In genomic region chr1:189927644-189928043, GRCm38 (mm10) we compare ENCODE assay signal across 8 mouse cellular contexts. TPM values are rescaled to one million over a fixed set of nuclear protein-coding genes. Genes with fewer than 3 reads are reported as not detected.
DNase-seq lines count a peak whose midpoint lies in the region; ATAC-seq and TF ChIP-seq lines count a peak whose summit lies in the region.

No protein-coding gene starts in this region.

- TF ChIP-seq CTCF in testis, adult 2 months (IDR thresholded peaks at IDR 0.05; ENCODE audit: control insufficient read depth, insufficient read depth, insufficient replicate concordance, low read depth, low read length), result peak; percentile 56; the same call in 1 of the 2 replicates

- WGBS in embryonic facial prominence, embryonic 14.5 days, result 9% methylated on average over 6 of the region's 6 CpGs

- no peak overlapping the region for H3K27ac ChIP-seq in testis, adult 2 months (ENCODE audit: control insufficient read depth, insufficient read depth, low read depth, low read length)
- H3K27ac ChIP-seq in embryonic facial prominence, embryonic 14.5 days (replicated peaks; ENCODE audit: low read depth, low read length), result no peak overlapping the region

- no peak overlapping the region for H3K4me2 ChIP-seq in embryonic facial prominence, embryonic 14.5 days (ENCODE audit: low read depth, low read length)

- intact Hi-C loops in heart, postnatal 10 days (cut with DNase I), result loop anchor here (1.0 to 10.0 kb wide), 4 partner anchors 40 to 903 kb away; no protein-coding TSS in a partner anchor

- DNase-seq in testis, postnatal 14 days (ENCODE audit: low spot score), result no peak
- peak; percentile 78 to 81 for DNase-seq in adrenal gland, postnatal 36 days
- DNase-seq in embryonic facial prominence, embryonic 14.5 days (ENCODE audit: low spot score), result peak; percentile 76
- peak; percentile 84 to 87 for DNase-seq in heart, postnatal 10 days
- peak; percentile 72 to 79 for DNase-seq in kidney, postnatal 4 days
- peak; percentile 59 for DNase-seq in thymus, postnatal 36 days

- H3K27me3 ChIP-seq in testis, adult 2 months (ENCODE audit: control insufficient read depth, insufficient read depth, low read length), result no peaks in the 10 kb centered on the region
- H3K27me3 ChIP-seq in embryonic facial prominence, embryonic 14.5 days (replicated peaks; ENCODE audit: control insufficient read depth, insufficient read depth, low read length), result no peaks in the 10 kb centered on the region

- peaks cover 9% of the 10 kb centered on the region for H3K4me1 ChIP-seq in testis, adult 2 months (ENCODE audit: control insufficient read depth, insufficient read depth, low read length)
- H3K4me1 ChIP-seq in embryonic facial prominence, embryonic 14.5 days (ENCODE audit: control insufficient read depth, insufficient read depth, low read length), result peaks cover 3% of the 10 kb centered on the region; the same call in 1 of the 2 replicates

- H3K9me3 ChIP-seq in embryonic facial prominence, embryonic 14.5 days (ENCODE audit: control insufficient read depth, low read length), result no peaks in the 10 kb centered on the region

- no peak overlapping the region for H3K4me3 ChIP-seq in testis, adult 2 months (ENCODE audit: control insufficient read depth, low read depth, low read length)
- H3K4me3 ChIP-seq in embryonic facial prominence, embryonic 14.5 days (ENCODE audit: low read depth, low read length), result no peak overlapping the region

- no peaks in the 10 kb centered on the region for H3K36me3 ChIP-seq in testis, adult 2 months (ENCODE audit: control insufficient read depth, insufficient read depth, low read length)
- no peaks in the 10 kb centered on the region for H3K36me3 ChIP-seq in embryonic facial prominence, embryonic 14.5 days (ENCODE audit: control insufficient read depth, insufficient read depth, low read length)

- H3K9ac ChIP-seq in embryonic facial prominence, embryonic 14.5 days (ENCODE audit: low read depth, low read length), result no peak overlapping the region

- TF ChIP-seq POLR2A in testis, adult 2 months (IDR thresholded peaks at IDR 0.05; ENCODE audit: control insufficient read depth, low read depth, low read length), result no peak

- peak; percentile 66 for ATAC-seq in embryonic facial prominence, embryonic 14.5 days (ENCODE audit: low read depth)
- ATAC-seq in megakaryocyte progenitor cell, adult 5-6 weeks (replicated peaks; ENCODE audit: poor library complexity), result peak; percentile 98

RNA-seq across cellular contexts. Expression of gene Smyd2, which starts 5.5 kb away (rescaled TPM):
- polyA plus RNA-seq in testis, adult 2 months (2012; rRNA removed), result 22.1 and 23.4 TPM in 2 replicates
- total RNA-seq in adrenal gland, postnatal 36 days (2021), result 10 to 100 TPM; 76.7 to 81.8 TPM
- 97.4 and 104 TPM in 2 replicates for polyA plus RNA-seq in embryonic facial prominence, embryonic 14.5 days (2014; fragmentation: Nextera tagmentation; extraction: Ambion mirVana)
- 100 to 1,000 TPM; 166 to 180 TPM for total RNA-seq in heart, postnatal 10 days (2021)
- 88.9 and 94.8 TPM in 2 replicates for total RNA-seq in megakaryocyte progenitor cell, adult 5-6 weeks (2015)
- 99.6 and 139 TPM in 2 replicates for total RNA-seq in megakaryocyte progenitor cell, adult 5-6 weeks (2017)
